Mouse (Mus musculus) forebrain, embryonic 10.5 days (tissue): ENCODE data around the gene Pigf. TPM values are rescaled to one million over a fixed set of nuclear protein-coding genes. Genes with fewer than 3 reads are reported as not detected.

Experiments used
- DNase-seq: peaks from one replicate; pipeline ENCODE4 v3.0.0-alpha.2; 2017; ENCODE audit warnings: low spot score; ENCODE audit errors: extremely low spot score
- H3K27ac ChIP-seq: fragments of 300-500 bp; sonication (generic); 2 replicates; pipeline ENCODE4 v1.5.1; 2016; ENCODE audit warnings: mild to moderate bottlenecking
- H3K27me3 ChIP-seq: fragments of 300-500 bp; sonication (generic); 2 replicates; pipeline ENCODE4 v1.6.1; 2016; ENCODE audit warnings: mild to moderate bottlenecking; ENCODE audit not compliant: poor library complexity, severe bottlenecking
- H3K36me3 ChIP-seq: fragments of 300-500 bp; sonication (generic); replicated peaks from 2 replicates; pipeline ENCODE4 v1.6.1; 2016; ENCODE audit warnings: mild to moderate bottlenecking, moderate library complexity
- H3K4me1 ChIP-seq: fragments of 300-500 bp; sonication (generic); 2 replicates; pipeline ENCODE4 v1.6.1; 2016
- H3K4me3 ChIP-seq: fragments of 300-500 bp; sonication (generic); 2 replicates; pipeline ENCODE4 v1.5.1; 2016; ENCODE audit warnings: mild to moderate bottlenecking, moderate library complexity
- H3K9me3 ChIP-seq: fragments of 300-500 bp; sonication (generic); 2 replicates; pipeline ENCODE4 v1.6.1; 2016; ENCODE audit warnings: mild to moderate bottlenecking, moderate library complexity
- WGBS: fragments of 180-500 bp; shearing (Covaris S2); methylation state at CpG from one replicate; pipeline ENCODE4 v1.1.7; 2016; 5-methylcytosine and 5-hydroxymethylcytosine counted together
- polyA plus RNA-seq: library from polyadenylated mRNA; unstranded; fragments of >200 nt; fragmentation: Nextera tagmentation; extraction: Ambion mirVana; gene quantifications from 2 replicates; pipeline ENCODE4 v1.2.1, GENCODE M21; 2016

Pigf gene
- polyA plus RNA-seq, 1 experiment from 2014 or later = 49.7 TPM

- WGBS = 86% methylated on average over 7 of the region's 7 CpGs
- H3K27ac ChIP-seq = no peak overlapping the region
- DNase-seq = no peak
- H3K27me3 ChIP-seq = no peaks in the 10 kb centered on the region
- peaks cover 60% of the 10 kb centered on the region for H3K36me3 ChIP-seq
- no peak overlapping the region for H3K4me3 ChIP-seq
- H3K9me3 ChIP-seq = no peaks in the 10 kb centered on the region
- peaks cover 10% of the 10 kb centered on the region for H3K4me1 ChIP-seq
Measured at GRCm38 (mm10) chr17:86971860-86972259, 53.3 kb downstream of the Pigf start.

GRCm38 (mm10) chr17:86971036-86971435 is 54.2 kb downstream of the Pigf start:
- no peaks in the 10 kb centered on the region for H3K27me3 ChIP-seq
- DNase-seq = no peak
- no peak overlapping the region for H3K27ac ChIP-seq
- WGBS = 86% methylated on average over 5 of the region's 5 CpGs
- H3K4me3 ChIP-seq = no peak overlapping the region
- H3K9me3 ChIP-seq = no peaks in the 10 kb centered on the region
- H3K4me1 ChIP-seq = peaks cover 10% of the 10 kb centered on the region
- peaks cover 56% of the 10 kb centered on the region for H3K36me3 ChIP-seq

- peaks cover 51% of the 10 kb centered on the region for H3K36me3 ChIP-seq
- H3K4me3 ChIP-seq = no peak overlapping the region
- no peak for DNase-seq
- 91% methylated on average over 15 of the region's 15 CpGs for WGBS
- H3K27ac ChIP-seq = no peak overlapping the region
- no peaks in the 10 kb centered on the region for H3K9me3 ChIP-seq
- H3K27me3 ChIP-seq = no peaks in the 10 kb centered on the region
- H3K4me1 ChIP-seq = peaks cover 15% of the 10 kb centered on the region
Measured at GRCm38 (mm10) chr17:86970026-86970750, 55.0 kb downstream of the Pigf start.

- DNase-seq = no peak
- Histone ChIP-seq H3K27me3 (no peaks in the 10 kb centered on the region), H3K4me3 (no peak overlapping the region), H3K9me3 (no peaks in the 10 kb centered on the region), H3K36me3 (peaks cover 45% of the 10 kb centered on the region), H3K4me1 (peaks cover 21% of the 10 kb centered on the region), H3K27ac (no peak overlapping the region)
- WGBS = 63% methylated on average over 5 of the region's 5 CpGs
Measured at GRCm38 (mm10) chr17:86969582-86969981, 55.6 kb downstream of the Pigf start.

- H3K27me3 ChIP-seq = no peaks in the 10 kb centered on the region
- no peaks in the 10 kb centered on the region for H3K9me3 ChIP-seq
- no peak for DNase-seq
- no peak overlapping the region for H3K4me3 ChIP-seq
- H3K36me3 ChIP-seq = peaks cover 37% of the 10 kb centered on the region
- H3K4me1 ChIP-seq = peaks cover 31% of the 10 kb centered on the region
- 91% methylated on average over 5 of the region's 5 CpGs for WGBS
- no peak overlapping the region for H3K27ac ChIP-seq
Measured at GRCm38 (mm10) chr17:86968581-86968980, 56.6 kb downstream of the Pigf start.

GRCm38 (mm10) chr17:86967536-86968525 is 57.4 kb downstream of the Pigf start:
- Histone ChIP-seq H3K27ac (no peak overlapping the region), H3K4me3 (no peak overlapping the region), H3K36me3 (peaks cover 34% of the 10 kb centered on the region), H3K4me1 (peaks cover 34% of the 10 kb centered on the region), H3K27me3 (no peaks in the 10 kb centered on the region), H3K9me3 (no peaks in the 10 kb centered on the region)
- WGBS = 91% methylated on average over 10 of the region's 10 CpGs
- no peak for DNase-seq

GRCm38 (mm10) chr17:86967048-86967447 is 58.2 kb downstream of the Pigf start:
- no peaks in the 10 kb centered on the region for H3K27me3 ChIP-seq
- peaks cover 29% of the 10 kb centered on the region for H3K36me3 ChIP-seq
- peaks cover 39% of the 10 kb centered on the region for H3K4me1 ChIP-seq
- DNase-seq = no peak
- H3K27ac ChIP-seq = no peak overlapping the region
- H3K9me3 ChIP-seq = no peaks in the 10 kb centered on the region
- no peak overlapping the region for H3K4me3 ChIP-seq
- WGBS = 92% methylated on average over 12 of the region's 12 CpGs

GRCm38 (mm10) chr17:86966040-86966439 is 59.2 kb downstream of the Pigf start:
- Histone ChIP-seq H3K27me3 (peaks cover 8% of the 10 kb centered on the region), H3K27ac (no peak overlapping the region), H3K4me1 (peaks cover 46% of the 10 kb centered on the region), H3K36me3 (peaks cover 26% of the 10 kb centered on the region), H3K9me3 (no peaks in the 10 kb centered on the region), H3K4me3 (no peak overlapping the region)
- 89% methylated on average over 10 of the region's 10 CpGs for WGBS
- no peak for DNase-seq

GRCm38 (mm10) chr17:86965121-86965520 is 60.1 kb downstream of the Pigf start:
- WGBS = 91% methylated on average over 8 of the region's 8 CpGs
- Histone ChIP-seq H3K27me3 (peaks cover 13% of the 10 kb centered on the region), H3K9me3 (no peaks in the 10 kb centered on the region), H3K4me1 (peaks cover 47% of the 10 kb centered on the region), H3K27ac (peak overlapping the region; percentile 95; the same call in 1 of the 2 replicates), H3K36me3 (peaks cover 18% of the 10 kb centered on the region), H3K4me3 (peak overlapping the region; percentile 90)
- no peak for DNase-seq

GRCm38 (mm10) chr17:86964502-86964901 is 60.7 kb downstream of the Pigf start:
- WGBS = 0% methylated on average over 10 of the region's 10 CpGs

GRCm38 (mm10) chr17:86964041-86964440 is 61.2 kb downstream of the Pigf start:
- Histone ChIP-seq H3K27ac (peak overlapping the region; percentile 95), H3K4me1 (peaks cover 47% of the 10 kb centered on the region), H3K27me3 (peaks cover 13% of the 10 kb centered on the region), H3K36me3 (peaks cover 12% of the 10 kb centered on the region; the same call in 1 of the 2 replicates), H3K9me3 (no peaks in the 10 kb centered on the region), H3K4me3 (peak overlapping the region; percentile 90)
- DNase-seq = peak; percentile 34
- 0% methylated on average over 6 of the region's 6 CpGs for WGBS

More at GRCm38 (mm10) chr17:86964502-86964901, 60.7 kb downstream of the Pigf start:
- peak overlapping the region; percentile 90 for H3K4me3 ChIP-seq
- no peaks in the 10 kb centered on the region for H3K9me3 ChIP-seq
- peak; percentile 83 for DNase-seq
- H3K27me3 ChIP-seq = peaks cover 13% of the 10 kb centered on the region
- H3K36me3 ChIP-seq = peaks cover 12% of the 10 kb centered on the region; the same call in 1 of the 2 replicates
- peak overlapping the region; percentile 95 for H3K27ac ChIP-seq
- H3K4me1 ChIP-seq = peaks cover 47% of the 10 kb centered on the region

- DNase-seq = peak; percentile 52
- WGBS = under 1% methylated on average over 25 of the region's 26 CpGs
- H3K4me1 ChIP-seq = peaks cover 47% of the 10 kb centered on the region
Measured at GRCm38 (mm10) chr17:86963586-86963902, 61.7 kb downstream of the Pigf start.

More at GRCm38 (mm10) chr17:86963586-86963902, 61.7 kb downstream of the Pigf start:
- Histone ChIP-seq H3K27me3 (peaks cover 13% of the 10 kb centered on the region), H3K27ac (peak overlapping the region; percentile 95), H3K4me3 (peak overlapping the region; percentile 90), H3K9me3 (no peaks in the 10 kb centered on the region), H3K36me3 (peaks cover 12% of the 10 kb centered on the region; the same call in 1 of the 2 replicates)
